Mouse (Mus musculus): ENCODE measurements at regions not wholly inside any gene's neighbourhood (a gene's known extent, or its start where the extent isn't known, plus 50 kb on each side); places are given as distances from the start of the nearest gene placed in this dataset.

GRCm38 (mm10) chr9:94441393-94441792 is 96.5 kb downstream of the 1190002N15Rik start:
- no peak for TF ChIP-seq CTCF (conservative IDR thresholded peaks at IDR 0.05; ENCODE audit: insufficient read depth, insufficient read length, low read depth, low read length)
- no peak for TF ChIP-seq POLR2A (IDR thresholded peaks at IDR 0.05; ENCODE audit: low read depth, low read length)

All from kidney, adult 2 months (tissue).